Mouse (Mus musculus) lung, adult 2 months (tissue): ENCODE data around the gene Zfp341.

ENCODE experiments used
- CTCF ChIP-seq: fragments of 200-500 bp; IDR thresholded peaks from 2 replicates; pipeline ENCODE4 v1.5.1; 2011; ENCODE audit warnings: mild to moderate bottlenecking, low read length, control low read depth; ENCODE audit not compliant: insufficient read depth
- POLR2A ChIP-seq: fragments of 200-500 bp; IDR thresholded peaks from 2 replicates; pipeline ENCODE4 v1.6.1; 2011; ENCODE audit warnings: low read depth, mild to moderate bottlenecking, control low read depth, low read length, borderline replicate concordance; ENCODE audit errors: extremely low read depth

DNA sequence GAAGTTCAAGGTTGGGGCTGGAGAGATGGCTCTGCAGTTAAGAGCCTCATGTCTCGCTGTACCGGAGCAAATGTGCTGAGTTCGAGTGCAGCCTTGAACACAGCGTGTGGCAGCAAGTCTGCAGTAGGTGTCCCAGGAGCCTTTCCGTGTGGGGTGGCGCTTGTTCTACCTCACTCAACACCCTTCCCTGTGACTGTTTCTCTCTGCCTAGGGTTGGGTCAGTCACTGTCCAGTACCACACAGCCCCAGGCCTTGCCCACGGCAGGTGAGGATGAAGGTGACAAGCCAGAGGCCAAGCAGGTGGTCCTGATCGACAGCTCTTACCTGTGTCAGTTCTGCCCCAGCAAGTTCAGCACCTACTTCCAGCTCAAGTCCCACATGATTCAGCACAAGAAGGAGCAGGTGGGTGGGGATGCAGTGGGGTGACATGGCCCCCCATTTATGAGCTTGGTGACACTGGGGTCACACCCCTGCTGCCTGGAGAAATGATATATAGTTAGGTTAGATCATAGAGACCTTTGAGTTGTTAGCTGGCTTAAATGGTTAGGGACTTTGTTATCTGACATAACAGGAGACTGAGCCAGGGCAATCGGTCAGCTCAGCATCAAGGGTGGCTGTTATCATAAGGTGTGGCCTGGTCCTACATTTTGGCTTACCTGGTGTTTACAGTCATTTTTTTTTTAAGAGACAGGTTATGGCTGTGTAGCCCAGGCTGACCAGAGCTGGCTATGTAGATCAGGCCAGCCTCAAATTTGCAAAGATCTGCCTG lies 21.0 kb downstream of the Zfp341 start:
- TF ChIP-seq POLR2A: no peak
- no peak for TF ChIP-seq CTCF
